Mouse (Mus musculus) left cerebral cortex, postnatal 10 days (tissue): ENCODE data around the gene Fam81a. TPM values are rescaled to one million over a fixed set of nuclear protein-coding genes. Genes with fewer than 3 reads are reported as not detected.

ENCODE experiments used
- DNase-seq, 2 experiments: peaks; one replicate each; pipeline ENCODE4 v3.0.0; 2021 to 2022; ENCODE audit warnings: low spot score in 2 of 2, mixed read lengths in 1 of 2; ENCODE audit errors: extremely low spot score in 1 of 2
- intact Hi-C: fragments of 180-260 bp; cut with DNase I; formaldehyde crosslinking; loops from one replicate; pipeline ENCODE4 v1.15.1; 2025
- total RNA-seq, 2 experiments: library from RNA; stranded (reverse); gene quantifications; 2 replicates each; pipeline ENCODE4 v1.2.3; 2021

The Fam81a gene
- total RNA-seq, 2 experiments from 2014 or later = 189 to 191 TPM

- intact Hi-C loops = no loop called here
- no peak for DNase-seq
Observed at GRCm38 (mm10) chr9:70130786-70131185, 11.6 kb downstream of the Fam81a start.

DNA sequence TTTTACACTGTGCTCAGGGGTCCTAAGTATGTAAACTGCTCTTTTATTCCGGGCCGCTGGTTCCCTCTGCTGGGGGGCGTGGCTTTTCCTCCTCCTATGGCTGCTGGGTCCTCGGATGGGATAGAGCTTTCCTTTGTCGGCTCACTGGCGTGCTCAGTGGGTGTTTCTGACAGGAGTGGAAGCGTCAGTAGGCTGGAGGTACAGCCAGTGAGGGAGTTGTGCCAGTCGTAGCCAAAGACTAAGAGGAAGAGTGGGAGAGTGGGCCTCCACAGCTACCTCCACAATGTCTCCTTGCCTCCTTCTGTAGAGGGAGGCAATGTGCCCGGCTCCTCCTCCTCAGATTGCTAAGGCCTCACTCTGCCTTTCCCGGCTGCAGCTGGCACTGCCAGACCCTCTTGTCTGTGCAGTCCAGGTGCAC lies 30.5 kb downstream of the Fam81a start:
- intact Hi-C loops = no loop called here
- DNase-seq = no peak

DNA sequence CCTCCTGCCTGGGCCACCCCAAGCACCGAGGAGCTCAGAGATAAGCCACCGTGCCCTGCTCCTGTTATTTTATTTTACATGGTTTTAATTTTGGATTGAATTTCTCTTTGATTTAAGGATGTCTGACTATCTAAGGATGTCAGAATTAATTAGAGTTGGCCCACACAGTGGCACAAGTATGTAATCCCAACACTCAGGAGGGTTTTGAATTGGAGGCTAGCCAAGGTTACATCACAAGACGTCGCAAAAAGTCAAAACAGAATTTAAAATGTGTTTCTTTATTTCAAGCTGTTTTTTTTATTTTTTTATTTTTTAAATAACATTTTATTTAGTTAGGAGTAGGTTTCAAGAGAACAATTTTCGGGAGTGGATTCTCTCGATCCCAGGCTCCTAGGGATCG lies 31.5 kb downstream of the Fam81a start:
- intact Hi-C loops = no loop called here
- no peak for DNase-seq

DNA sequence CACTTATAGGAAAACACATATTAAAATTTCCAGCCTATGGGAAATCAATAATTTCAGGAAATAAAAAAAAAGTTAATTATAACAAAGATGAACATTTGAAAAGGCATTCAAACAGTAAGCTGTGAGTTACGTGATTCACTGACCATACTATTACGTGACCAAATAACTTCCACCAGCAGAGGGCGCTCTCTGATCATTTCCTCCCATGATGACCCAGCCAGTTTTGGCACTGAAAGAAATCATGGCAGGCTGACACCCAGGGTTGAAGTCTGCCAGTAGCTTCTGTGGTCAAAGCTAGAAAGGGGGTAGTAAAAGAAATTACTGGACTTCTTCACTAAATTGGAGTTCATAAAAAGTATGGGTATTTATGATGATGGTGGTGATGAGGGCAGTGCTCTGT lies 33.1 kb downstream of the Fam81a start:
- intact Hi-C loops = loop anchor here (1.0 kb wide), 1 partner anchor 283 kb away; no protein-coding TSS in a partner anchor
- peak; percentile 77 to 85 for DNase-seq

DNA sequence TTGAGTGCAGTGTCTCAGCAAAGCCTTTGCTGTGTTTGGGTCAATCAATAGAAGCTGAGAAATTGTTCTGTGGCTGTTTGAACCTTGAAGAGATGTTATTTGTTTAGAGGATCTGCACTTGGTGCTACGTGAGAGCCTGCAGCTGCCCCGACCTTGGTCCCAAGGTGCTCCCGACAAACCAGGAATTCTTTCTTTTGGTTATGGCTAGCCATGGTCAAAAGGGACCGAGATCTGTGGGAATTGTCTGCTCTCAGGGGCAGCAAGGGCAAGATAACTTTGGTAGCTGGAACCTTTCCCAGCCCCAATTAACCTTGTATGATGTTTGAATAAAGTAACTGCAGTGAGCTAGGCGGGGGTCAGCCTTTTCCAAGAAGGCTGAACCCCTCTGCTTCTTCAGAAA lies 34.2 kb downstream of the Fam81a start:
- intact Hi-C loops = no loop called here
- no peak for DNase-seq

DNA sequence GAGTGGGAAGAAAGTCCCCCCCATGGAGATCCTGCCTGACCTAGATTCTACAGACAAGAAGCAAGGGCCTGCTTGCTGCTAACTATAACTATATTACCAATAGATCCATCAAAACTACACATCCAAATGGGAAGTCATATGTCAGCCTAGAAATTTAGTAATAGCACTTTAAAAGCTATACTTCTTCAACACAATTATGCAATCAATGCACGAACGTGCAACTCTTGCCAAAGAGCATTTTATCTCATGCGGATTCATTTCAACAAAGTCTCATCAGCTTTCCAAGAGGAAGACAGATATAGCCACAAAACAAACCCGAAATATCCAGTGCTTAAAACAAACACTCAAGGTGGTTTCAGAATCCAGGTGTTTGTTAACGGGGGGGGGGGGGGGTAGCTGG lies 36.8 kb downstream of the Fam81a start:
- DNase-seq = no peak
- intact Hi-C loops = no loop called here

- no peak for DNase-seq
- intact Hi-C loops = no loop called here
Observed at GRCm38 (mm10) chr9:70103106-70103505, 39.3 kb downstream of the Fam81a start.

GRCm38 (mm10) chr9:70097542-70097941 lies 44.8 kb downstream of the Fam81a start:
- intact Hi-C loops = loop anchor here (10.0 kb wide), 1 partner anchor 477 kb away; no protein-coding TSS in a partner anchor

DNA sequence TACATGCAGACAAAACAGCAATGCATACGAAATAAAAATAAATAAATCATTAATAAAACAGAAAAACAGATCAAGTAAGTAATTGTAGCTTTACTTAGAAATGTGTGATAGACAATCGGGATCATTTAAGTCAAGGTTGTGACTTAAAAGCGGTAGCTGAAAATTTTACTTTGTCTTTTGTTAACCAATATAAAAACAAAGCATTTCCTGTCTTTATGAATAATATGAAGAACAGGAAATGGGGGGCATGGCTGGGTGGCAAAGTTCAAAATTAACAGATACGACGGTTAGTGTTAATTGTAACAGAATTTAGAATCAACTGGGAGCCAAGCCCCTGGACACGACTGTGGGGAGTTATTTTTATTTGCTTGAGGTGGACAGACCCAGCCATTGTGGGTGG lies 47.3 kb downstream of the Fam81a start:
- DNase-seq = no peak
- intact Hi-C loops = loop anchor here (10.0 kb wide), 1 partner anchor 480 kb away; no protein-coding TSS in a partner anchor

More at GRCm38 (mm10) chr9:70097542-70097941, 44.8 kb downstream of the Fam81a start:
- DNase-seq = no peak

DNA sequence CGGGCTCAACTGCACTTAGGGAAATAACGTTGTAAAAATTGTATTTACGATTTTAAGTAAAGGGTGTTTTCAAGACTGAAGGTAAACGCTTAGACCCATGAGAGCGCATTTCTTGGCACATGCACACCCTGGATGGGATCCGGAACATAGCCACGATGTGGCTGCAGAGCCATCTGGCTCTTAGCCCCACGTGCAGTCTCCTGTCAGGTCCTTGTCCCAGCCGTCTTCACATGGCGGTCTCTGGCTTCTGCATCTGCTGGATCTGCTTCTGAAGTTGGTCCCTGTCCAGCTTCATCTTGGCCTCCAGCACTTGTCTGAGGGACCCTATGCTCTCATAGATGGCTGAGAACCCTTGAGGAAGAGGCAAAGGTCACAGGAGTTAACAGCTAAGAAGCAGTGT lies 51.8 kb downstream of the Fam81a start:
- intact Hi-C loops = loop anchor here (10.0 kb wide), 1 partner anchor 484 kb away; no protein-coding TSS in a partner anchor
- DNase-seq = no peak

DNA sequence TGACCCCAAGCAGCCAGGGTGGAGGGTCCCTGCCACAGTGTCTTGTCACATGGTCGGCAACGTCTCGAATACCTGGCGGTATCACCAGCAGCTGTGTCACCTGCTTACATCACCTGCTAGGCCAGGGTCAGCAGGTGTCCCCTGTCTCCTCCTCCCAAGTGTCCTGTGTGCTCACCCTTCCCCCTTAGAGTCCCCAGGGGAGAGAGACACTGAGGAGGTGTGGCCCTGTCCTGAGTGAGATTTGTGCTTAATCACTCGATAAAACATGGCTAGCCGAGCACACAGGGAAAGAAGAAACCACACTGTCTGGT lies 53.6 kb downstream of the Fam81a start:
- no peak for DNase-seq
- intact Hi-C loops = no loop called here

DNA sequence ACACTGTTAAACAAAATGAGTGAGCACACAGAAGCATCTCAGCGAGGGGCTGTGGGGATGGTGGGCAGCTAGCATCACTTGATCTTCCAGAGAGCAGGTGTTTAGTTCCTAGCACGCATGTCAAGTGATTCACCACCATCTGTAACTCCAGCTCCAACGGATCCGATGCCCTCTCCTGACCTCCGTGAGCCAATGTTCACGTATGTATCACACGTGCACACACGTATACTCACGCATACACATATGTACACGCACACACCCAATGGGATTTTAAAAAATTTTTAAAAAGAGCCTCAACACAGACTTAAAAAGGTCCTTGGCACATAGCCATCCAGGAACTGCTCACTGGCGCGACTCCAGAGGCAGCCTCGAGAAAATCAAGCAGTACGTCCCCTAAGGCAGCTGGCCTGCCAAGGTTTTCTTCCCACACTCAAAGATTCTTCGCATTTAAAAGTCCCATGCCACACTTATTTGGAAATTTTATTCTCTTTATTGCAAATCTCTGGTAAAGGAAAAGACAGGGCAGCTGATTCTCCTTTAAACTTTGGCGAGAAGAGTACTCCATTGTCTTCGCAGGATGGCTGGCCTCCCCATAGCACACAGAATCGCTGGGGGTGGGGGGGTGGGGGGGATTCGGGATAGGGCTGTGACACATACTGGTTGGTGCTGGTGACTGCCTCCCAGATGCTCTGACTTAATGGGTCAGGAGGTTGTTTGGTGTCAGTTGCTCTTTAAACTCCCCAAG lies 54.1 kb downstream of the Fam81a start:
- DNase-seq = peak; percentile 53 to 77
- intact Hi-C loops = no loop called here

DNA sequence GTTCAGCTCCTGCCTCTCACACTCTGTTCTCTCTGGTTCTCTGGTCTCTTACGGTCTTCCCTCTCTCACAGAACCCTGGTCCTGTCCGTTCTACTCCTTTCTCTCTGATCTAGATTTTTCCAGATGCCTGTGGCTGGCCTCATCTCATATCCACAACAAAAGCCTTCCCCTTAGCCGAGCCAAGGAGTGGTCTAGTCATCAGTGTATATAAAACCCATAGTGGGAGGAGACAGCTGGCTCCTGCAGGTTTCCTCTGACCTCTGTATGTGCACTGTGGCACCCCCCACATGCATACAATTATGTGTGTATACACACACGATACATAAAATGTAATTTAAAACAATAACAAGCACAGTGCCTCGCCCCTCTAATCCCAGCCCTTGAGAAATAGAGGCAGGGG lies 55.0 kb downstream of the Fam81a start:
- intact Hi-C loops = no loop called here
- no peak for DNase-seq

GRCm38 (mm10) chr9:70086091-70086490 lies 56.3 kb downstream of the Fam81a start:
- no peak for DNase-seq
- intact Hi-C loops = no loop called here

DNA sequence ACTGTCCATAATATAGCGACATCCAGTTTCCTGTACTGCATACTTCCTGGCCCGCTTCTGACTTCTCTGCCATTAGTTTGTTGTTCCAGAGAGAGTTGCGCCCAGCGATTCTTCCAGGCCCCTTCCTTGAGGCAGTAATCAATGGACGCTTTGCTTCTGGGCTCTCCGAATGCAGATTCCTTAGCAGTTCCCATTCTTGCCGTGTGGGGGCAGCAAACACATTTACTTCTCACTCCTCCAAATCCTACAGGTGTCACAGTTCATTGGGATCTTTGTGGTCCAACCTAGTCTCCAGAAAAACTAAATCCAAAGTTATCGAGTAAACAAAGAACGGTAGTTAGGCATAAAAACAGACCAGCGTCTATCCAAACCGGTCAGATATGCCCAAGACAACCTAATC lies 58.3 kb downstream of the Fam81a start:
- peak; percentile 53 to 54 for DNase-seq
- intact Hi-C loops = no loop called here

GRCm38 (mm10) chr9:70082357-70083204 lies 59.8 kb downstream of the Fam81a start:
- intact Hi-C loops = no loop called here
- DNase-seq = no peak

GRCm38 (mm10) chr9:70081767-70082166 lies 60.6 kb downstream of the Fam81a start:
- no peak for DNase-seq
- intact Hi-C loops = loop anchor here (2.0 kb wide), 1 partner anchor 63 kb away; no protein-coding TSS in a partner anchor

DNA sequence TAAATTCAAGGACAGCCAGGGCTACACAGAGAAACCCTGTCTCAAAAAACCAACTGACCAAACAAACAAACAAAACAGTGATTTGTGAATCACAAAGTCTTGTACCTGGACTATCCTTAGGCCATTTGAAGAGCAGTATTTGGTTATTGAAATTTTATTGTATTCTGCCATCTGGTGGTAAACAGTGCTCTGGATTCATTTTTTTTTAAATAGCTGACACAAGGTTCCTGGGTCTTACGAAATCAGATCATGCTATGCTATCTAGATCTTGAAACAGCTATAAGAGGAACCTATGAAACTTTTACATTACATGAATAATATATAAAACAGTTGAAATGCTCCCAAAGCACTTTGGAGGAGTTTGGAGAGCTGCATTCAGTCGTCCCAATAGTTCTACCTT lies 61.4 kb downstream of the Fam81a start:
- intact Hi-C loops = loop anchor here (2.0 kb wide), 1 partner anchor 62 kb away; no protein-coding TSS in a partner anchor

GRCm38 (mm10) chr9:70080027-70080800 lies 62.1 kb downstream of the Fam81a start:
- DNase-seq = no peak
- intact Hi-C loops = loop anchor here (2.0 kb wide), 1 partner anchor 61 kb away; no protein-coding TSS in a partner anchor

More for the DNA sequence above, 61.4 kb downstream of the Fam81a start:
- no peak for DNase-seq
